Mouse (Mus musculus) brain, embryonic 14.5 days (tissue): ENCODE measurements at regions not wholly inside any gene's neighbourhood (a gene's known extent, or its start where the extent isn't known, plus 50 kb on each side); places are given as distances from the start of the nearest gene placed in this dataset.

Experiments
- CTCF ChIP-seq: fragments of 200-500 bp; IDR thresholded peaks from 2 replicates; pipeline ENCODE4 v1.5.1; 2012; ENCODE audit warnings: inconsistent platforms, mild to moderate bottlenecking, moderate library complexity, borderline replicate concordance; ENCODE audit not compliant: insufficient read depth, insufficient read length; ENCODE audit errors: extremely low read depth
- POLR2A ChIP-seq: fragments of 200-500 bp; IDR thresholded peaks from 2 replicates; pipeline ENCODE4 v1.6.1; 2012; ENCODE audit warnings: mild to moderate bottlenecking, inconsistent platforms, borderline replicate concordance; ENCODE audit not compliant: poor library complexity, insufficient read depth, insufficient read length, severe bottlenecking; ENCODE audit errors: extremely low read depth

DNA sequence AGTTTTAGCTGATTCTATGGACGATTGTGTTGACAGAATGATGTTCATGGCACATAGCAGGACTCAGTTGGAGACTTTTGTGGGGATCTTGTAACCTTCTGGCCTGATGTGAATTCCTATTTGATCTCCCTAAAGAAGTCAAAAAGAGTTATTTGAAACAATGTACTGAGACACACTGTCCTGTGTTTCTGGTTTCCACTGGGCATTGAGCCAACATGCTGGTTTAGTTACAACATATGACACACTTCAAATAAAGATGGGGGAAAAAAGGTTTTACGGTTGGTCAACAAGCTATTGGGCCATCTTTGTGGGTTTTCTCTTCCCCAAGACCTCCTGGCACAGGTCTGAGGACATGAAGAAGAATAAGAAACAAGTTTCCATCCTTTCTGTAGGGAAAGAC is 591.3 kb upstream of the Fat1 start:
- no peak for TF ChIP-seq CTCF
- no peak for TF ChIP-seq POLR2A
